Mouse (Mus musculus) liver, adult 2 months (tissue): ENCODE data around the gene Muc20.

Experiments used
- CTCF ChIP-seq: fragments of 200-500 bp; IDR thresholded peaks from 2 replicates; pipeline ENCODE4 v1.5.1; 2011; ENCODE audit warnings: low read depth, low read length, control low read depth
- POLR2A ChIP-seq: fragments of 200-500 bp; IDR thresholded peaks from 2 replicates; pipeline ENCODE4 v1.6.1; 2011; ENCODE audit warnings: low read length, control low read depth; ENCODE audit not compliant: insufficient read depth; ENCODE audit errors: extremely low read depth

- no peak for TF ChIP-seq CTCF
- TF ChIP-seq POLR2A = no peak
Measured at GRCm38 (mm10) chr16:32829104-32829503, 31.9 kb upstream of the Muc20 start.
